Mouse (Mus musculus) intestine, embryonic 15.5 days (tissue): ENCODE results near the gene Fbxo31. TPM values are rescaled to one million over a fixed set of nuclear protein-coding genes. Genes with fewer than 3 reads are reported as not detected.

Source experiments
- polyA plus RNA-seq: library from polyadenylated mRNA; unstranded; fragments of >200 nt; fragmentation: Nextera tagmentation; extraction: Ambion mirVana; gene quantifications from 2 replicates; pipeline ENCODE4 v1.2.1, GENCODE M21; 2015

The Fbxo31 gene
- polyA plus RNA-seq, 1 experiment from 2014 or later: 13.2 TPM

Other genes with a start within 250 kb of the Fbxo31 start
- not detected in 2 replicates for gene 1700018B08Rik, start 34.5 kb downstream of the Fbxo31 start, polyA plus RNA-seq
- gene Map1lc3b, start 11.6 kb upstream of the Fbxo31 start, polyA plus RNA-seq: 177 and 190 TPM in 2 replicates
- 10.7 and 11.2 TPM in 2 replicates for gene Zcchc14, start 74.1 kb upstream of the Fbxo31 start, polyA plus RNA-seq
- gene Jph3, start 150.8 kb upstream of the Fbxo31 start, polyA plus RNA-seq: 4.5 and 5.1 TPM in 2 replicates